In the genomic region with DNA sequence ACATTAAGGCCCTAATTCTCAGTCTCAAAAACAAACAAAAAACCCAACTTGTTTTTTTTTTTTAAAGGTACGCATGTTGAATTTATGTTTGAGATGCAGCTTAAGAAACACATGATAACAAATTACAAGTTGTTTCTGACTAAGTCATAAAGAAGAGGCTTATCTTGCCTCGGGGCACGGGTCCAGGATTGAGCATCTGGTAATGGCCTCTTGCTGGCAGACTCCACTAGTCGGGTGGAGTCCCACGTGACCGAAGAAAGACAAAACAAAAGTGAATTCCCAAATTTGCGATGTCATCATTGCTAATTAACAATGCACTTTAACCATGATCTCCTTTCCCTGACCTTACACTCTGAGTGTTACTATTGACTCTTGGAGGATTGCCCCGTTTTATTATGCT, we compare ENCODE assay signal across 12 mouse cellular contexts. TPM values are rescaled to one million over a fixed set of nuclear protein-coding genes. Genes with fewer than 3 reads are reported as not detected.
DNase-seq lines count a peak whose midpoint lies in the region; ATAC-seq and TF ChIP-seq lines count a peak whose summit lies in the region.
"Had no signal": no experiment of that assay in that cellular context is flagged by ENCODE, and none has a peak within 500 bp of the region (broad histone marks: within the 10 kb centered on the region; RNA-seq: fewer than 3 reads in every experiment).

No protein-coding gene starts in this region.

- no peak for ATAC-seq in heart, postnatal 0 days (ENCODE audit: insufficient read depth, low read depth)
- ATAC-seq in monocyte, adult 5-6 weeks (replicated peaks; ENCODE audit: insufficient number of reproducible peaks, low FRiP score, low TSS enrichment, poor library complexity, severe bottlenecking) = no peak
- ATAC-seq: activated CD4-positive, CD25-positive, alpha-beta regulatory T cell, adult 4 months had no signal

- no peak overlapping the region for H3K9ac ChIP-seq in liver, adult 2 months (ENCODE audit: low read depth, low read length)
- no peak overlapping the region for H3K9ac ChIP-seq in heart, postnatal 0 days (replicated peaks; ENCODE audit: low read depth, low read length)
- H3K9ac ChIP-seq: embryonic facial prominence, embryonic 15.5 days; hindbrain, embryonic 14.5 days; liver, embryonic 14.5 days had no signal

- H3K27ac ChIP-seq in liver, adult 2 months (replicated peaks; ENCODE audit: insufficient read depth, low read depth, low read length) = no peak overlapping the region
- no peak overlapping the region; the same call in 1 of the 2 replicates for H3K27ac ChIP-seq in heart, postnatal 0 days (ENCODE audit: low read depth)
- H3K27ac ChIP-seq: embryonic facial prominence, embryonic 15.5 days; hindbrain, embryonic 14.5 days; liver, embryonic 14.5 days had no signal

- H3K36me3 ChIP-seq in liver, adult 2 months (ENCODE audit: control insufficient read depth, insufficient read depth, low read length) = no peaks in the 10 kb centered on the region
- no peaks in the 10 kb centered on the region for H3K36me3 ChIP-seq in heart, postnatal 0 days (replicated peaks; ENCODE audit: control insufficient read depth, insufficient read depth, low read length)
- H3K36me3 ChIP-seq: embryonic facial prominence, embryonic 15.5 days had no signal

- H3K4me1 ChIP-seq in liver, adult 2 months (ENCODE audit: control insufficient read depth, insufficient read depth, low read length) = no peaks in the 10 kb centered on the region
- H3K4me1 ChIP-seq in heart, postnatal 0 days (ENCODE audit: control insufficient read depth, insufficient read depth) = 0 out of 2 replicates have a peak, but pooled peaks cover 3% of the 10 kb centered on the region

- H3K27me3 ChIP-seq in liver, adult 2 months (ENCODE audit: control insufficient read depth, insufficient read depth, low read length) = no peaks in the 10 kb centered on the region
- no peaks in the 10 kb centered on the region for H3K27me3 ChIP-seq in heart, postnatal 0 days (ENCODE audit: control insufficient read depth, insufficient read depth, low read length)
- H3K27me3 ChIP-seq: embryonic facial prominence, embryonic 15.5 days had no signal

- TF ChIP-seq POLR2A in liver, adult 2 months (IDR thresholded peaks at IDR 0.05; ENCODE audit: extremely low read depth, insufficient read depth, low read length) = no peak

- no peak overlapping the region for H3K4me2 ChIP-seq in heart, postnatal 0 days (ENCODE audit: low read depth, low read length)
- H3K4me2 ChIP-seq: embryonic facial prominence, embryonic 15.5 days; hindbrain, embryonic 14.5 days had no signal

- H3K9me3 ChIP-seq in heart, postnatal 0 days (replicated peaks; ENCODE audit: control insufficient read depth, low read length) = peaks cover 7% of the 10 kb centered on the region; the same call in 1 of the 2 replicates
- H3K9me3 ChIP-seq: embryonic facial prominence, embryonic 15.5 days had no signal

- TF ChIP-seq CTCF in liver, adult 2 months (IDR thresholded peaks at IDR 0.05; ENCODE audit: low read depth, low read length) = no peak
- no peak for TF ChIP-seq CTCF in heart, postnatal 0 days (IDR thresholded peaks at IDR 0.05; ENCODE audit: low read depth)

- no peaks in the 10 kb centered on the region for H3K79me2 ChIP-seq in liver, adult 2 months (ENCODE audit: control insufficient read depth, insufficient read depth, low read length)

- DNase-seq in adrenal gland, adult 2 months = peak; percentile 73
- DNase-seq in adrenal gland, adult 8-10 months = no peak
- DNase-seq in liver, adult 2 months (ENCODE audit: extremely low read depth, low read depth, low spot score) = peak; percentile 19
- DNase-seq in liver = no peak
- DNase-seq in heart, postnatal 0 days (ENCODE audit: low spot score) = peak; percentile 46
- peak; percentile 91 for DNase-seq in testis, postnatal 10 days (ENCODE audit: low spot score)
- DNase-seq in thymus, postnatal 0 days (ENCODE audit: low spot score) = no peak

- TF ChIP-seq EP300 in heart, postnatal 0 days (IDR thresholded peaks at IDR 0.05; ENCODE audit: low read depth) = no peak

- H3K4me3 ChIP-seq in liver, adult 2 months (ENCODE audit: insufficient read depth, low read depth, low read length) = no peak overlapping the region
- H3K4me3 ChIP-seq in heart, postnatal 0 days (ENCODE audit: low read depth, low read length) = no peak overlapping the region
- H3K4me3 ChIP-seq: embryonic facial prominence, embryonic 15.5 days had no signal

- 85% methylated on average over 8 of the region's 8 CpGs for WGBS in liver, adult 2 months
- 49% methylated on average over 8 of the region's 8 CpGs for WGBS in heart, postnatal 0 days

RNA-seq across cellular contexts. Expression of a gene that starts 6.8 kb away (rescaled TPM):
- total RNA-seq in adrenal gland, adult 2 months (2021) = 1 to 10 TPM; 5.4 to 7.1 TPM
- 52.7 and 56.5 TPM in 2 replicates for polyA plus RNA-seq in adrenal gland, adult 2 months (2012; rRNA removed)
- total RNA-seq in adrenal gland, adult 8-10 months (2022) = 1 to 10 TPM; 4.2 to 9.6 (median 5.7) TPM
- 1.2 and 2.0 TPM in 2 replicates for total RNA-seq in liver, adult 2 months (2014; rRNA removed)
- polyA plus RNA-seq in liver, adult 2 months (2012; rRNA removed) = 7.0 and 10.6 TPM in 2 replicates
- 17.8 and 53.4 TPM in 2 replicates for total RNA-seq in heart, postnatal 0 days (2014; rRNA removed; ENCODE audit: low replicate concordance)
- polyA plus RNA-seq in heart, postnatal 0 days (2015; fragmentation: Nextera tagmentation; extraction: Ambion mirVana) = 6.7 and 7.6 TPM in 2 replicates
- 11.9 and 12.0 TPM in 2 replicates for polyA plus RNA-seq in thymus, postnatal 0 days (2015; fragmentation: Nextera tagmentation; extraction: Ambion mirVana)
- 0.75 to 2.8 TPM (median 1.8 TPM) in 3 replicates for total RNA-seq in monocyte, adult 5-6 weeks (2017)

RNA-seq across cellular contexts. Expression of a gene that starts 34.6 kb away (rescaled TPM):
- total RNA-seq in adrenal gland, adult 2 months (2021) = not detected
- polyA plus RNA-seq in adrenal gland, adult 2 months (2012; rRNA removed) = 0.15 and 0.20 TPM in 2 replicates
- total RNA-seq in adrenal gland, adult 8-10 months (2022) = under 1 TPM in 2 of 4 experiments, not detected in 2; 0.40 to 0.42 TPM
- total RNA-seq in liver, adult 2 months (2014; rRNA removed) = 0.54 and 0.92 TPM in 2 replicates
- polyA plus RNA-seq in liver, adult 2 months (2012; rRNA removed) = 0.20 and 0.68 TPM in 2 replicates
- total RNA-seq in heart, postnatal 0 days (2014; rRNA removed; ENCODE audit: low replicate concordance) = 0.81 TPM in 1 of 2 replicates, not detected in the other
- 0.29 and 0.37 TPM in 2 replicates for polyA plus RNA-seq in heart, postnatal 0 days (2015; fragmentation: Nextera tagmentation; extraction: Ambion mirVana)
- 0.90 and 1.5 TPM in 2 replicates for polyA plus RNA-seq in thymus, postnatal 0 days (2015; fragmentation: Nextera tagmentation; extraction: Ambion mirVana)
- total RNA-seq in monocyte, adult 5-6 weeks (2017) = 0.53 to 2.2 TPM in 2 of 3 replicates, not detected in the other

RNA-seq across cellular contexts. Expression of a gene that starts 35.9 kb away (rescaled TPM):
- under 1 TPM; 0.14 to 0.41 TPM for total RNA-seq in adrenal gland, adult 2 months (2021)
- polyA plus RNA-seq in adrenal gland, adult 2 months (2012; rRNA removed) = 0.17 and 0.30 TPM in 2 replicates
- under 1 TPM; 0.19 to 0.37 (median 0.26) TPM for total RNA-seq in adrenal gland, adult 8-10 months (2022)
- under 0.01 TPM in 1 of 2 replicates, not detected in the other for total RNA-seq in liver, adult 2 months (2014; rRNA removed)
- polyA plus RNA-seq in liver, adult 2 months (2012; rRNA removed) = 0.02 TPM in 1 of 2 replicates, not detected in the other
- 0.23 and 2.9 TPM in 2 replicates for total RNA-seq in heart, postnatal 0 days (2014; rRNA removed; ENCODE audit: low replicate concordance)
- 0.81 and 0.83 TPM in 2 replicates for polyA plus RNA-seq in heart, postnatal 0 days (2015; fragmentation: Nextera tagmentation; extraction: Ambion mirVana)
- 0.41 and 0.86 TPM in 2 replicates for polyA plus RNA-seq in thymus, postnatal 0 days (2015; fragmentation: Nextera tagmentation; extraction: Ambion mirVana)
- not detected in 3 replicates for total RNA-seq in monocyte, adult 5-6 weeks (2017)

RNA-seq across cellular contexts. Expression of a gene that starts 47.8 kb away (rescaled TPM):
- total RNA-seq in adrenal gland, adult 2 months (2021) = 10 to 100 TPM; 10.7 to 13.5 TPM
- polyA plus RNA-seq in adrenal gland, adult 2 months (2012; rRNA removed) = 23.3 and 31.3 TPM in 2 replicates
- total RNA-seq in adrenal gland, adult 8-10 months (2022) = 10 to 100 TPM in 2 of 4 experiments, 1 to 10 TPM in 2; 9.4 to 15.1 (median 11.5) TPM
- 1.0 and 1.1 TPM in 2 replicates for total RNA-seq in liver, adult 2 months (2014; rRNA removed)
- 2.0 and 2.8 TPM in 2 replicates for polyA plus RNA-seq in liver, adult 2 months (2012; rRNA removed)
- total RNA-seq in heart, postnatal 0 days (2014; rRNA removed; ENCODE audit: low replicate concordance) = 6.1 and 7.9 TPM in 2 replicates
- polyA plus RNA-seq in heart, postnatal 0 days (2015; fragmentation: Nextera tagmentation; extraction: Ambion mirVana) = 3.6 and 4.1 TPM in 2 replicates
- 1.9 and 2.9 TPM in 2 replicates for polyA plus RNA-seq in thymus, postnatal 0 days (2015; fragmentation: Nextera tagmentation; extraction: Ambion mirVana)
- total RNA-seq in monocyte, adult 5-6 weeks (2017) = 0.75 TPM in 1 of 3 replicates, not detected in the others

Comparison
In these comparisons a context has a peak if more than half of its experiments do, and no peak if none do; other contexts are left out.
1. DNase-seq: peak in adrenal gland, adult 2 months (single experiment), liver, adult 2 months (single experiment), heart, postnatal 0 days (single experiment) and testis, postnatal 10 days (single experiment); none in adrenal gland, adult 8-10 months (single experiment), liver (single experiment) and thymus, postnatal 0 days (single experiment).